Mouse (Mus musculus): ENCODE results near the gene Lrrk1. TPM values are rescaled to one million over a fixed set of nuclear protein-coding genes. Genes with fewer than 3 reads are reported as not detected.

Lrrk1 gene
- total and polyA plus RNA-seq, 2 experiments from 2014 or later, result 2.1 to 3.8 TPM

DNA sequence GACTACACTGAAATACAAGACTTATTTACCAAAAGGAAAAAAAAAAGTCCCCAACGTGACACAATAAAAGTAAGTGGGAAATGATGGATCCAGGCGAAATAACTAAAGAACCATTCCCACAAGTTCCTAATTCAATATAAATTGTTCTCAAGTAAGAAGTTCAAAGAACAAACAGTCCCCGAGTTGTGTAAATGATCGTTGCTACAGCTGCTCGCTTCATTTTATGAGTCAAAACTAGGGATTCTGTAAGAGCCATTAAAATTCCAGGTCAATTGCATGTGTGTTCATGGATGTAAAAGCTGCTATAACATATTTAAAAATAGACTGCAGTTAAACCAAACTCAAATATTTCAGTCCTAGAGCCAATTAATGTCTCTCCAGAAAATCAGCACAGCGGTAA is 70.0 kb downstream of the Lrrk1 start:
- Histone ChIP-seq H3K27me3 (ENCODE audit: insufficient read depth, low read length) (no peaks in the 10 kb centered on the region), H3K27ac (ENCODE audit: low read depth, low read length) (no peak overlapping the region), H3K9ac (replicated peaks; ENCODE audit: low read length, poor library complexity, severe bottlenecking) (no peak overlapping the region), H3K4me3 (ENCODE audit: low read depth, low read length) (no peak overlapping the region), H3K4me1 (ENCODE audit: insufficient read depth, low read length) (peaks cover 4% of the 10 kb centered on the region; the same call in 1 of the 2 replicates), H3K9me3 (ENCODE audit: low read length) (no peaks in the 10 kb centered on the region), H3K36me3 (ENCODE audit: insufficient read depth, low read length) (no peaks in the 10 kb centered on the region), H3K4me2 (ENCODE audit: low read depth, low read length, poor library complexity, severe bottlenecking) (no peak overlapping the region)
- DNase-seq (ENCODE audit: low spot score), result no peak
- no peak for ATAC-seq (ENCODE audit: low FRiP score)
- no peak for TF ChIP-seq CTCF (IDR thresholded peaks at IDR 0.05)
- WGBS, result 85% methylated on average over 6 of the region's 6 CpGs

DNA sequence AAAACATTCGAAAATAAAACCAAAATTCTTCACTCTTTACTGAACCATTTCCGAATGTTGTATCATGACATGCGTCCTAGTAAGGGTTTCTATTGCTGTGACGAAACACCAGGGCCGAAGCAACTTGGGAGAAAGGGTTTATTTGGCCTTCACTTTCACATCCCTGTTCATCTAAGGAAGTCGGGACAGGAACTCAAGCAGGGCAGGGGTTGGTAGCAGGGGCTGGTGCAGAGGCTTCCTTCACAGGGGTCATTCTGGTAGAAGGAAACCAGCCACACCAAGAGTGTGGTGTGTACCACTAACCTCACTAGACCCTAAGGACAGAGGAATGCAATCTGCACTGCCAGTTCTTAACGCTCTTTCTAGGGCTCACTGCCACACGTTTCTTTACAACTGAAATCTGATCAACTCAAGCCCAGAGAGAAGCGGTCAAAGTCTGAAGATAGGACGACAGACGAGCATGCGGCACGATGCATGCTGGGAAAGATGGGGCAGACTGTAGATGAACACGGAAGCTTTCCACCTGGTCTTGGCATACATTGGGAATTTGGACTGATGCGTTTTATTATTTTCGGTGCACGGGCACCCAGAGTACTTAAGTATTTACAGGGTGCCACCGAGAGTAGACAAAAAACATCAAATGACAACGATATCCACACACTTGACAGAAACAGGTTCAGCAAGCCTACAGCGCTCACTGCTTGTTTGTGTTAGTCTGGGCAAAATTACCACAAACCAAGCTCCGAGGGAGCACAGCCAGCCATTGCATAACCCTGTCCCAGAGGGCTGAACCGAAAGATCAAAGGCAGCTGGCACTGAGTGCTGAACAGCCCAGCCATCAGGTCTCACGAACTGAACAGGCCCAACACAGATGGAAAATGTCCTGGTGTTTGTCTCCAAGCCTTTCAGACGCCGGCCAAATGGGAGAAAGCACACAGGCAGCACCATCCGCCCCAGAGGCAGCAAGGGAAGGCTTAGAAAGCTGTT is 77.2 kb downstream of the Lrrk1 start:
- WGBS, result 85% methylated on average over 26 of the region's 26 CpGs
- no peaks in the 10 kb centered on the region for H3K9me3 ChIP-seq (ENCODE audit: low read length)
- TF ChIP-seq CTCF (IDR thresholded peaks at IDR 0.05), result no peak
- no peak for ATAC-seq (ENCODE audit: low FRiP score)
- no peak overlapping the region for H3K27ac ChIP-seq (ENCODE audit: low read depth, low read length)
- peak; percentile 27 for DNase-seq (ENCODE audit: low spot score)
- no peaks in the 10 kb centered on the region for H3K36me3 ChIP-seq (ENCODE audit: insufficient read depth, low read length)
- H3K4me2 ChIP-seq (ENCODE audit: low read depth, low read length, poor library complexity, severe bottlenecking), result no peak overlapping the region
- H3K27me3 ChIP-seq (ENCODE audit: insufficient read depth, low read length), result no peaks in the 10 kb centered on the region; the same call in 1 of the 2 replicates
- H3K4me3 ChIP-seq (ENCODE audit: low read depth, low read length), result no peak overlapping the region
- no peak overlapping the region for H3K9ac ChIP-seq (replicated peaks; ENCODE audit: low read length, poor library complexity, severe bottlenecking)
- H3K4me1 ChIP-seq (ENCODE audit: insufficient read depth, low read length), result no peaks in the 10 kb centered on the region

DNA sequence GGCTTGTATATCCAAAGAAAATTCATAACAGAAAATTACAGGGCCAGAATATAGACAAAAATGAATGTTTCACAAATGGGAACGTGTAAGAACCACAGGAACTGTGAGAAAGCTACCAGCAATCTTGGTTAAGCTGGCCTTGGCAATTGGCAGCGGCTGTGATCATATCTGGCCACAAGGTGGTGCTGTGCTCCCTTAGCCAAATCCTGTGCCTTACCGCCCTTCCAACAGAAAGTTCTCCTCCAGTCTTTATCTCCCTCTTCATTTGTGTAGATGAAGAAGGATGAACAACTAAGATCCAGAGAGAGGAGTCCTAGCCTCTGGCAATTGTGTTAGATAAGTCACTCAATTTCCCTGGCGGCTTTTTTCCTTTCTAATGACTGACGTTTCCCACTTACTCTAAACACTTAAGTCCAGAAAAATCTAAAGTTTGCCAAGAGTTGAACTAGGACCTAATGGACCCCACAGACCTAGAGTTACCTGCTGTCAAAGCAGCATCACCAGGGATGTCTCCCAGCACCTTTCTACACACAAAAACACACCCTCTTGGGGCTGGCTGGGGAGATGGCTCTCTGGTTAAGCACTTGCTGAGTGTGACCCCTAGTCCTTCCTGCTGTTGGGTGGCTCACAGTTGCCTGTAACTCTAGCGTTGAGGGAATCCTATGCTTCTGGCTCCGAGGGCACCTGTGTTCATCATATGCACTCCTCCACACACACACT is 78.0 kb downstream of the Lrrk1 start:
- TF ChIP-seq CTCF (IDR thresholded peaks at IDR 0.05), result peak; percentile 98
- DNase-seq (ENCODE audit: low spot score) (peak; percentile 89), ATAC-seq (ENCODE audit: low FRiP score) (no peak)
- no peak overlapping the region for H3K4me3 ChIP-seq (ENCODE audit: low read depth, low read length)
- H3K27me3 ChIP-seq (ENCODE audit: insufficient read depth, low read length), result no peaks in the 10 kb centered on the region; the same call in 1 of the 2 replicates
- H3K36me3 ChIP-seq (ENCODE audit: insufficient read depth, low read length), result no peaks in the 10 kb centered on the region
- no peak overlapping the region for H3K9ac ChIP-seq (replicated peaks; ENCODE audit: low read length, poor library complexity, severe bottlenecking)
- no peak overlapping the region for H3K4me2 ChIP-seq (ENCODE audit: low read depth, low read length, poor library complexity, severe bottlenecking)
- no peaks in the 10 kb centered on the region for H3K9me3 ChIP-seq (ENCODE audit: low read length)
- no peak overlapping the region for H3K27ac ChIP-seq (ENCODE audit: low read depth, low read length)
- no peaks in the 10 kb centered on the region for H3K4me1 ChIP-seq (ENCODE audit: insufficient read depth, low read length)
- WGBS, result 41% methylated on average over 7 of the region's 7 CpGs

DNA sequence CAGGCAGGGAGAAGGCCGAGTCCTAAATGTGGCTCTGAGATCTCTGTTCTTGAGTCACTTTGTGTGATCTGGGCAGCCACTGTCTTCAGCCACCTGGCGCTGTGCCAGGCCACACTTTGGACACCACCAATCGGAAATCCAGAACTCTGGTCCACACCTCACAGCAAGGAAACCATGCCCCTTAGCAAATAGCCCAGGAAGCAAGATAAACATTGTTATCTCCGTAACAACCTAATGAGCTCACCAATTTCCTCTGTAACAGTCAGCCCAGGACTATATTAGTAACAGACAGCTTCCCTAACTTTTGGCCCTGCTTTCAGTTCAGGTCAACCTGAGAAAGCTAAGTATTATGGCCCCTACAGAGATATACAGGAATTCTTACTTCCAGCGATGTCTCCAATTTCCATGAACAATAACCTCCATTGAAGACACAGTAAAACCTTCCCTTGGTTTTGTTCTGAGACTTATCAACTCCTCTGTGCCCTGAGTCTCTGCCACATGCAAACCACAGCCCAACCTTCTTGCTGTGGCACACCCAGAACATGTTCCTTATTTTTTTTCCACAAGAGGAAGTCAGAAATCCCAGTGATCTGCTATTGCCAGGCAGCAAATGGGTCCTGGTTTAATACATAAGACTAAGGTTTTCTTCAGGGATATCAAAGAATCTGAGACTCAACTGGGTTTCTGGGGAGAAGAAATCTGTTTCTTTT is 78.8 kb downstream of the Lrrk1 start:
- H3K4me2 ChIP-seq (ENCODE audit: low read depth, low read length, poor library complexity, severe bottlenecking), result no peak overlapping the region
- no peak for TF ChIP-seq CTCF (IDR thresholded peaks at IDR 0.05)
- H3K27ac ChIP-seq (ENCODE audit: low read depth, low read length), result no peak overlapping the region
- no peak overlapping the region for H3K4me3 ChIP-seq (ENCODE audit: low read depth, low read length)
- no peak overlapping the region for H3K9ac ChIP-seq (replicated peaks; ENCODE audit: low read length, poor library complexity, severe bottlenecking)
- H3K36me3 ChIP-seq (ENCODE audit: insufficient read depth, low read length), result no peaks in the 10 kb centered on the region
- H3K9me3 ChIP-seq (ENCODE audit: low read length), result no peaks in the 10 kb centered on the region
- ATAC-seq (ENCODE audit: low FRiP score) (no peak), DNase-seq (ENCODE audit: low spot score) (no peak)
- H3K27me3 ChIP-seq (ENCODE audit: insufficient read depth, low read length), result no peaks in the 10 kb centered on the region; the same call in 1 of the 2 replicates
- H3K4me1 ChIP-seq (ENCODE audit: insufficient read depth, low read length), result no peaks in the 10 kb centered on the region
- WGBS, result 69% methylated on average over 5 of the region's 5 CpGs

DNA sequence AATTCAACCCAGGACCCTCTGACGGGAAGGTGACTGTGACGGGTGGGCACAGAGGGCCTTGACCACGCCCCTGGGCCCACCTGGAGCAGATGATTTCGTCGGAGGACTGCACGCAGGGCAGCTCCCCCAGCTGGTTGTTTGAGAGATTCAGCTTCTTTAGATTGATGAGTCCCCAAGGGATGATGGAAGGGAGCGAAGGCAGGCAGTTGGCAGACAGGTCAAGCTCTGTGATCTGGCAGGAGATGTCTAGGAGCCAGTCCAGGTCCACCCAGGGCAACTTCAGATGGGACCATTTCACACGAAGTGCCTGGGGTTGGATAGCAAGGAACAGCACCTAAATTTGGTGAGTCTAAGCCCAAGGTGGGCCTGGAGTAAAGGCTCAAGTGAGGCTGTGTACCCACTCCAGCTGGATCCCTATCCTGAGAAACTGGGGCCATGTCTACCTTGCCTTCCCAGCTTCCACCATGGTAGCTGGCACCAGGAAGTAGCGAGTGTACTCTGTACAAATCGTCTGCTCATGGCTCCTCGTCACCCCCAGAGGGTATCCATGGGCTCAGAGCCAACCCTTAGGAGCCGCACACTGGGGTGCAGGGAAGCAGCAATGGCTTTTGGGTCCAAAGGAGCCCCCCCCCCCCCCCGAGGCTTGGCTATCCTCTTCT is 79.4 kb downstream of the Lrrk1 start:
- H3K9me3 ChIP-seq (ENCODE audit: low read length), result no peaks in the 10 kb centered on the region
- H3K36me3 ChIP-seq (ENCODE audit: insufficient read depth, low read length), result no peaks in the 10 kb centered on the region
- no peaks in the 10 kb centered on the region for H3K4me1 ChIP-seq (ENCODE audit: insufficient read depth, low read length)
- ATAC-seq (ENCODE audit: low FRiP score), result no peak
- H3K4me3 ChIP-seq (ENCODE audit: low read depth, low read length), result no peak overlapping the region
- H3K27me3 ChIP-seq (ENCODE audit: insufficient read depth, low read length), result no peaks in the 10 kb centered on the region; the same call in 1 of the 2 replicates
- WGBS, result 75% methylated on average over 13 of the region's 13 CpGs
- no peak for TF ChIP-seq CTCF (IDR thresholded peaks at IDR 0.05)
- no peak overlapping the region for H3K4me2 ChIP-seq (ENCODE audit: low read depth, low read length, poor library complexity, severe bottlenecking)
- no peak overlapping the region for H3K9ac ChIP-seq (replicated peaks; ENCODE audit: low read length, poor library complexity, severe bottlenecking)
- H3K27ac ChIP-seq (ENCODE audit: low read depth, low read length), result no peak overlapping the region
- DNase-seq (ENCODE audit: low spot score), result no peak
